Mouse (Mus musculus): ENCODE results near the gene Rngtt.
"Not testable (repeated sequence)": the region's sequence is repeated elsewhere in the genome, so short reads cannot be mapped to it uniquely, and the experiment has no call there.

Rngtt gene

DNA sequence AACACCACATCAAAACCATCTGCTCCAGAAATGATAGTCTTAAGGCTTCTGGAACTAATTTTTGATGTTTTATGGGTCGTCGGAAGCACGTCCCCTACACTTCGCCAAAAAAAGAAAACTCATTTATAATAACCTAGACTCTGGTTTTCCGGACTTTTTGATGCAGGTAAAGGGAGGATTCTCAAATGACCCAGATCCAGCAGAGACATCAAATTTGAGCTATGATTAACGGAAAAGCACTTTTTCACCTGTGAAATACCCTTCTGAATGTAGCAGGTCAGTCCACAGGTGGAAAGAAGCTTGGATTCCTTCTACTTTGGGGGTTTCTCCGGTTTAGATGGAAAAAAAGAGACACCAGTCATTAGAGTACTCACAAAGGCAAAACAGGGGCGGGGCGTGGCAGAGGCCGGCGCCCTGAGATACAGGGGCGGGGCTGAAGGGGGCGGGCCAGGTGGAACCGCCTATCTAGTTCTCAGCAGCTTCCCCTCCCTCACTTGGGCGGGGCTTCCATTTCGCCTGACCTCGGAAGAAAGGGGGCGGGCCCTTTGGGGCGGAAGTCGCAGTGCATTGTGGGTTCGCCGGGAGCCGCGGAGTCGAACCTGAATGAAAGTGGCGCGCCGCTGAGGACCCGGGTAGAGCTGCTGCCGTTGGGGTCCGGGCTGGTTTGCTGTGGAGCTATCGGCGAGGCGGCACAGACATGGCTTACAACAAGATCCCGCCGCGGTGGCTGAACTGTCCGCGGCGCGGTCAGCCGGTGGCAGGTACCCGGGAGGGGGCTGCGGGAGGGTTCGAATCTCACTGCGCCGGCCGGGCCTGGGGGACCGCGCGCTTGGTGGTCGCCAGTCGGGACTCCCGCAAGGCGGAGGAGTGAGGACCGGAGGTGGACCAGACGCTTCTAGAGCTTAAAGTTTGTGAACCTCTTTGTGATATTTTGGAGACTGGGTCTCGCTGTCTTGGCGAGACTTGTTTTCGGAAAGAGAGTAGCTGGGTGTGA, at the start of gene Rngtt:
TSS of gene Rngtt (plus strand) at position 548 of the 994 bp plus-strand sequence.
- DNase-seq: peak; percentile 99

DNA sequence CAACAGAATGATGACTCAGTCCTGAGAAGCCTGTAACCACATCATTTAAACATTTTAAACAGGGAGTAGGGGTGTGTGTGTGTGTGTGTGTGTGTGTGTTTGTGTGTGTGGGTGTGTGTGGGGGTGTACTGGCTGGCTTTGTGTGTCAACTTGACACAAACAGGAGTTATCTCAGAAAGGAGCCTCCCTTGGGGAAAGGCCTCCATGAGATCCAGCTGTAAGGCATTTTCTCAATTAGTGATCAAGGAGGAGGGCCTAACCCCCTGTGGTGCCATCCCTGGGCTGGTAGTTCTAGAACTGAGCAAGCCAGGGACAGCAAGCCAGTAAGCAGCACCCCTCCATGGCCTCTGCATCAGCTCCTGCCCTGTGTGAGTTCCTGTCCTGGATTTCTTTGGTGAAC, 49.8 kb upstream of the Rngtt start:
- DNase-seq: no peak

DNA sequence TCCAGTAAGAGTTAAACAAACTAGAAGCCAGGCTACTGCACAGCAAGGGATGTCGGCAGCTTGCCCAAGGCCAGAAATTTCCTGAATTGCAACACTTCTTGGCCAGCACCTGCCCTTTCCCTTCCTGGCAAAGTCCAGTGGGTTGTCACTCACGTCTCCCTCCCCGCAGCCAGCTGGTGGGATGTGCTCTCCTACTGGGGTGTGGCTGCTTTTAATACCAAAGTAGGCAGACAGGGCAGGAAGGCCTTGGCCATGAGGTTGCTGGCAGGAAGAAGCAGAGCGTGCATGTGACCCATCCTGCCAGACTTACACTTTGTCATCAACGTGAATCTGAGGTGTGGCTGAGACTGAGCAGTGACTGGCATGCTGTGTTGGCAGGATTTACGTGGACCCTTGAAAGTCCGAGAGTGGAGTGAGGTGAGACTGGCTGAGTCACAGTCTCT, 48.8 kb upstream of the Rngtt start:
- no peak for DNase-seq

DNA sequence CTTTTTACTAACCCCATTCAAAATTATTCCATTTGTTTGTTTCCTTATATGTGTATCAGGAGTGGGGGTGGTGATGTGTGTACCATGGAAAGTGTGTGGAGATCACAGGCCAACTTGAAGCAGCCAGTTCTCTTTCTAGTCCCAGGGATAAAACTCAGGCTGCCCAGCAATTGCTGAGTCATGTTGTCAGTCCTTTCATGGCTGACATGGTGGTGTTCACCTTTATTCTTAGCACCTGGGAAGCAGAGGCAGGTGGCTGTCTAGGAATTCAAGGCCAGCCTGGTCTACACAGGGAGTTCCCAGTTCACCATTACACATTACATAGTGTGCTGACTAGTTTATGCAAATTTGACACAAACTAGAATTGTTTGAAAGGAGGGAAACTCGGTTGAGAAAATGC, 47.2 kb upstream of the Rngtt start:
- DNase-seq: no peak

DNA sequence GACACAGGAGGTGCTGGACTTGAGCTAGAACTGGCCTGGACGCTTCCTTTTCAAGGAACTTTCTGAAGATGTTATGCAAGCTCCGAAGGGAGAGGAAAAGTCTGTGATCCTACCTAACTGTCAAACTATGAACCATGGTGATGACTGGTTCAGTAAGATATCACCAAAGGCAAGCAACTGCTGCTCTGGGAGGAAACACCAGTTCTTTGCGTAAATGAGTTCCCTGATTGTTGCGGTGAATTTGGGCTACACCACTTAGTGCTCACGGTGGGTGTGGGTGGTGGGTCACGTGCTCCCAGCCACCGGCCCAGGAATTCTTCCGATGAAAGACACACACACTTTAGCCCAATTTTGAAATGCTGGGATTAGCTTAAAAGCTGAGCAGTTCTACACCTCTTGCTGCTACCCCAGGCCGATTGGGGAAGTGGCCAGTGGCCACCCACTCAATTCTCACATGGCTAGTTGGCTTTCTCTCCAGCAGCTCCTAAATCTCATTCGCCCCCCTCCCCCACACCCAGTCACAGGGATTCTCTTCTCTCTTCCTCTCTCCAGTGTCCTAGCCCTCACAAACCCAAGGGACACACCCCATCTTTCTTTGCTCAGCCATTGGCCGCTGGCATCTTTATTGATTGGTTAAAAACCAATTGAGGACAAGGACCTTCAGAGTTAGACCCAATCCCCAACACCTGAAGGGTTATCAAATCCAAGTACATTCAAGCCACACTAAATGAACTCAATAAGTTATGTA, 45.0 kb upstream of the Rngtt start:
- no peak for DNase-seq

DNA sequence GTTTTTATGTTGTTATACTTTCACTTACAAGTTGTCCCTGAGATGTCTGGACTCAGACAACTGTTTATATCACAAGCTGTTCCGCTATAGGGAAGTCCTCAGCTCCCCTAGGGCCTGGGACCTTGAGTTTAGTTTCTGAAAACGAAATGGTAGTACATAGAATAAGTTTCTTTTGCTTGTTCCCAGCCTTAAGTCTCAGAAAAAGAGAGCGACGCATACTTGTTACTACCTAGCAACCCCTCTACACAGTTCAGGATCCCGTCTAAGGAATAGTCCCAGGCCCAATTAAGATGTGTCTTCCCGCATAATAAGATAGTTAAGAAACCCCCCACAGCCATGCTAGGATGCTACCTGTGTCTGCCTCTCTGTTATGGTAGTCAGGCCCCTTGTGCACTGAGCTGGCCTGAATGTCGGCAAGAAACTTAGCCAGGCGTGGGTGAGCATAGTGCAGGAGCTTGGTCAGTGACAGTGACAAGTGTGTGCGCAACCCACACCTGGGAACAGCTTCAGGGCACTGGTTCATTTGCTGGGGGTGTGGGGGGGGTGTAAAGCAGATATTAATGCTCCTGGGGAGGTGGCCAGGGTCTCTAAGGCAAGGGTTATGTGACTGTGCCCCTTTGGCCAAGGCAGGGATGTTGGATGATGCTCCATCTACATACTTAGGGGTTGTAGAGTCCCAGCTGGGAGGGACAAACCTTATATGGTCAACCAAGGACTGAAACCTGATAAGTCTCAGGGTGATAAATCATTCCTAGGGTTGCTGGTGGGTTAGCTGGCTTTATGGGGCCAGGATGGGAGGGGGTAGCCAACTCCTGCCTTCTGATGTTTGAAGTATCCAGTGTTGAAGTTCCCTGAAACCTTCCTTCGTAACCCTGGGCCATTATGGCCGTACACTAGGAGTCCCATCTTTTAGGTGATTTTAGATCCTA, 39.5 kb upstream of the Rngtt start:
- DNase-seq: no peak

DNA sequence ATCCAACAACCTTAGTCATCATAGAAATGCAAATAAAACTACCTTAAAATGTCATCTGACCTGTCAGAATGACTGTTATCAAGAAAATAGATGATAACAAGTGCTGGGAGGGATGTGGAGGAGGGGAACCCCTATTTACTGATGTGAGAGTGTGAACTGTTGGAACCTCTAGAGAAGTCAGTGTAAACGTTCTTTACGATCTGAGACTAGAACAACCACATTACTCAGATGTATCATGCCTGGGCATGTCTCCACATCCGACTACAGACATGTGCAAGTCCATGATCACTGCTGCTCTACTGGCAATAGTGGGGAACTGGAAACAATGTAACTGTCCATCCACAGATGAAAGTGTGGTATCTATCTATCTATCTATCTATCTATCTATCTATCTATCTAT, 36.7 kb upstream of the Rngtt start:
- DNase-seq: no peak

DNA sequence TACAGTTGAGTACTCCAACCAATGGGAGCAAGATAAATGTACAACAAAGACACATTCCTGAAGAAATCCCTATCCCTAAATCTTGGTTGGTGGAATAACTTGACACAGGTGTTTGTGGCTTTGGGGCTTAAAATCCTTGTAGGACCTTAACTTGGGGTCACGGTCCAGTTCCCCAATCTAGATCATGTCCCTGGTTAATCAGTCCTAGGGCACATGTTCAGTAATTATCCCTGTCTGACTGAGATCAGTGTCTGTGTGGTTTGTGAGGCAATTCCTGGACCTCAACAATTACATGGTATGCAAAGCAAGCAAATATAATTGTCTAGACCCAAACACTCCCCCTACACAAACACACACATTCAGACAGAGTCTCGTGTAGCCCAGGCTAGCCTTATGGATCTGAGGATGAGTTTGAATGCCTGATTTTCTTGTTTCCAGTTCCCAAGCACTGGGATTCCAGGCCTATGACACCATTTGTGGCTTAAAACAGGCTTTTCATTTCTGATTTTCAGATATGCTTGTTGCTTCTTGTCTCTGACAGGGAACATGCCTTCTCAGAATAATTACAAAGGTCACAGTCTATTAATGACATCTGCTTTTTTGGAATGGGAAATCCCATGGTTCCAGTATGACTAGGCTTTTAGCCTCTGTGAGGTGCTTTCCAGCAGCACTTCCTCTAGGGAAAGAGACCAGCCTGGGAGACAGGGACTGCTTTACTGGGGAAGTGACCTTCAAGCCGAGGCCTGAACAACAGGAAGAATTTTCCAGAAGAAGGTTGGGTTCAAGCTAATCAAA, 28.0 kb upstream of the Rngtt start:
- DNase-seq: no peak

DNA sequence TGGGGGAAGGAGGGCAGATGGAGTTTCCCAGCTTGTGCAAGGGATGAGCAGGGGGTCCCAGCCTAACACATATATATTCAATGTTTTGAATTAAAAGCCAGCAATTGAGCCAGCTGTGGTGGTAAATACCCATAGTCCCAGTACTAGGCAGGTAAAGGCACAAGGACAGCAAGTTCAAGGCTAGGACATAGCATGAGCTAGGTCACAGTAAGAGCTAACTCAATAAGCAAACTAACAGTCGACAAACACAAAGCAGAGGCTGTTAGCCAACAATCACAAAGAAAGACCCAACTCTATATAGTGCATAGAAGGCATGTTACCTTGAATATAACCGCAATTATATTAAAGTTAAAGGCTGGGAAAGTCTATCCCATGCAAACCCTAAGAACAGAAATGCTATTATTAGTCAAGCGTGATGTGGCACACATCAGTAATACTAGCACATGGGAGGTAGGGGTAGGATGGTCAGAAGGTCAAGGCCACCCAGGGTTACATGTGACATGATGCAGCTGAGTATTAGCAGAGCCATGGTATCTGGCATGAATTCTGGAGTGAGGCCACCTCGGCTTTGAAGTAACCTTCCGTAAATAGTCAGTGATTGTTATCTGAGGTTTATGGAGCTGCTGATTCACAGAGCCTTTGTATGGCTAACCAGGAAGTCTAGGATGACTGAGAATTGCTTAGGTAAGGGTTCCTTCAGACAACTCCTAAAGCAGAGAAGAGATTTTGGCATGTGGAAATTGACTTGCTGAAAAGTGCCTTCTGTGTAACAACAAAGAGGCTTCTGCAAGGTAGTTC, 25.8 kb upstream of the Rngtt start:
- DNase-seq: no peak

DNA sequence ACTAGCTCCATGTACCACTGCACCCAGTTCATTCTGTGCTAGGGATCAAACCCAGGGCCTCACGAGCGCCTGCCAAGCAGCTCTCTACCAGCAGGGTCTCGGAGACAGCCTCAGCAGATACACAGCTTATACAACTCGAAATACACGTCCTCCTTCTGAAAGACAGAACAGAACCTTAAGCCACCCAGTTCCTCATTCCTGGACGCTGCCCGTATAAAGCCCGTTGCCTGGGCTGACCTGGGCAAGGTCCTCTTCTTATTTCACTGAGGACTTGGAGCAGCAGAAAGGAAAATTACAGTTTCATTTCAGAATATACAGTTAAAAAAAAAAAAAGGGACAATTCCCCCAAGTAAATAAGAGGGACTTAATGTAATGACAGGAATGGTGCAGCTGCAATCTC, 24.7 kb upstream of the Rngtt start:
- no peak for DNase-seq

DNA sequence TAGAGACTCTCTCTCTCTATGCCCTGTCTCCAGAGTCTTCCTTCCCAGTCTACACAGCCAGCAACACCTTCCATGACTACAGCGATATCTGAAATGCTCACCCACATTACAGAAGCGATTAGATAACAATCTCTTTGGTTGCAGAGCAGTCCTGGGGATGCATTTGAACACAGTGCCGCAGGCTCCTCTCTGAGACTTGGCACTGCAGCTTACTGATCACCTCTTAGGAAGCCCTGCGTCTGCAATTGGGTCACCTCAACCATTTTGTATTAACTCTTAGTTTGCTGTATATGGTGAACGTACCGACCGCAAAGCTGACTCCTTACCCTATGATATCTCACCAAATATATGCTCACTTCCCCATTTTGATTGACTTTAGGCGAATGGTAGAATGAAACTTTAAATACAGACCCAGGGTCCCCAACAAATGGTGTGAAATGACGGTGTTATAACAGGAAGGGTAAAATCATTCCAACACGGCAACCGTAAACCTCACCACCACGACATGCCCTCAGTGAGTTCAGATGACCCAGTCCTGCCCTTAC, 20.9 kb upstream of the Rngtt start:
- DNase-seq: no peak

DNA sequence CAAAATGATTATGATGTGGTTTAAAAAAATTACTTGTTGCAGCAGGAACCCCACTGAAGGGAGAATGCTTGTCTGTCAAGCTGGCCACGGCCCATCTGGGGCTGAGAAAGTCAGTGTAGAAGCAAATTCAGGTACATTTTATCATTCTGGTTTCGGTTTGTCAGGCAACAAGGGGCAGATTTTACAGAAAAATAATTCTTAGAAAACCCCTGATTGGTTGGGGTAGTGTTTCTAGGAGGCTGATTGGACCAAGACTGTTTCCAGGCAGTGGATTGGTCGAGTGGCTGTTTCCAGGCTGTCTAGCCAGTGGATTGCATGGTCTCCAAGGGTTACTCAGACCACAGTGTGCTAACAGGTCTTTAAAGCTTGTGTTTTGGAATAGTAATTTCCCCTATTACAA, 20.1 kb upstream of the Rngtt start, which contains the start of gene Pnrc1:
TSS of gene Pnrc1 (minus strand) at position 162 of the 400 bp plus-strand sequence.
- DNase-seq: no peak

DNA sequence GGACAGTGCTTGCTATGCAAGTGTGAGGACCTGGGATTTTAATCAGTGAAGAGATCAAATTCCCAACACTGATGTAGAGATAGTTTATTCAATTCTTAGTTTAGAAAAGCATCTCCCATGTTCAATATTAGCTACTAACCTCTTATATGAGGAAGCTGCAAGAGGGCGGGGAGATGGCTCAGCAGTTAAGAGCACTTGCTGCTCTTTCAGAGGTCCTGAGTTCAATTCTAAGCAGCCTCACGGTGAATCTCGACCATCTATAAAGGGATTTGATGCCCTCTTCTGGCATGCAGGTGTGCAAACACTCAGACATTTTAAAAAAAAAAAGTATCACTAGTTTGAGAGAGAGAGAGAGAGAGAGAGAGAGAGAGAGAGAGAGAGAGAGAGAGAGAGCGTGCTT, 19.2 kb upstream of the Rngtt start:
- no peak for DNase-seq

DNA sequence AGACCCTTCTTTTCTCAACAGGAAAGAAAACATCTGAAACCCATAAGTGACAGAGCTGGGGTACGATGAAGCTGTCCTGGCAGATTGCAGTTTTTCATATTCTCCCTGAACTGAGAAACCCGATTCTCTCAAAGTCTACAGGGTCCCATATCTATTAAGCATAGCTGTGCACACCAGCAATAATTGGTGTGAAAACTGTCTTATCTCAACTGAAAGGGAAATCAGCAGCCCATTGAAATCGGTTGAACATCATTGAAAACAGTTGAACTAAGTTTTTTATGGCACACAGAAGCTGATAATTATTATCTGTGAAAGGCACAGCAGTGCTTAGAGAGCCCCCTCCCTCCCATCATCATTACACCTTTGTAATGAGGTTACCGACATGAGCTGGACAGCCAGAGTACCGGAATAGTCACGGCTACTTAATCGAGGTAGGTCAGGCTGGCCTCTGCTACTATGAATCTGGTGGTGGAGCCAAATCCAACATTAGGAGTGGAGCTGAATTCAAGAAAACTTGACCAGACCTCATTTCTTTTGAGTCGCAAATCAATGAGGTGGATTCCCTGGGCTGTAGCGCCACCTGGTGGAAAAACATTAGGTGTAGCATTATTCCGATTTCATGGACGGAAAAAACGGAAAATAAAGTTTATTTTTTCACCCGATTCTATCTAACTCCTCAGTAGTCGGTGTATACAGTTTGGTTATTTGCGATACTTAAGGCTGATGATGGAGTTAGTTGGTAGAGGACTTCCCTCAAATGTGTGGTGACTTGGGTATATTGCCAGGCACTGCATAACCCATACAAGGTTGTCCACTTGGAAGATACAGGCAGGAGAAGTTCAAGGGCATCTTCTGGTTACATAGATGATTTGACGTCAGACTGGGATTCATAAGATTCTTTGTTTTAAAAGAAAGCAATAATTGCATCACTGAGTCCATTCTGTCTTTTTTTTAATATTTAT, 17.4 kb upstream of the Rngtt start:
- DNase-seq: peak; percentile 59 to 72

DNA sequence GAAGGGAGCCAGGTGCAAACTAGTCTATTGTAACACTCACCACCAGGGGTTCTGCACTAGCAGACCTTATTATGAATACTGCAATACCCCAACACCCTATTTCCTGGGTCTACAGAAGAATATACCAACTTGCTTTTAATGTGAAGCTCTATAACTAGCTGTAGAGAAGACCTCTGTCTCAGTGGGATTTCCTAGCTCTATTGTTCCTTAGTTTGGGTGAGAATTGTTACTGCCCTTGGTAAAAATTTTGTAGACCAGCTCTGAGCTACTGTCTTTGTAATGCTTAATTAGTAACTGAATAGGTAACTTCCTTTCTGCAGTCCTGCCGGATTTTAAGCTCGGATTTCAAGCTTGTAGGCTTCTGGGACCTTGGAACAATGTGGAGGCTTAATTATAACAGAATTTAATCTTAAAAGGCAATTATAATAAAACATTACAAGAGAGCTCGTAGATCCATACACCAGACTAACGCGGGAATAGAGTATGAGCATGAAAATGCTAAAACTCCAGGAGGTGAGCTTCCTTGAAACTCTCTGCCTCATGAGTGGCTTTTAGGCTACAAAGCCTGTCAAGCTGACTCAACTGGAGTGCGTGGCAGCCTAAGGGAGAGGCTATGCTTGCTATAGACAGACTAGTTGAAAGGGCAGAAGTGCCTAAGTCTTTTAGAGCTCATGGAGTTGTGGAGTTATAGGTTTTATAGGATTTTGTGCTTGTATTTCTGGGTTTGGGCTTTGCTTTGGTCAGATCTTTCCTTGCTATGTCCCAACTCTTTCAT, 9.0 kb upstream of the Rngtt start:
- not testable (repeated sequence) for DNase-seq

DNA sequence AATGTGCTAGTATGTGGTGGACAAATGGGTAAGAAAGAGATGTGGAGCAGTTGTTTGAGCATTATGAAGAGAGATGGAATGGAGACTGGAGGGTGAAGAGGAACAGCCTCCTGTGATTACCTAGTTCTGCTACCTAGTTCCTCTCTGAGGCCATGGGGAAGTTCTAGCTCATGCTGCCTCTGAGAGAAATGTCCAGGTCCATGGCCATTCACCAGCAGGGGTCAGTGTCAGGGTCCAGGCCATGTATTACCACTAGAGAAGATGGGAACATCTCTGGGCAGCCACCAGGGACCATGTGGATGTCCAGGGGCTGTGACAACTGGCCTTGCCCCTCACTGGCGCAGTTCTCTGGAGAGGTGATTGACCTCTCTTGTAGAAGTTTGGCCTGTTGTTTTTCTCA, 7.1 kb upstream of the Rngtt start:
- no peak for DNase-seq

DNA sequence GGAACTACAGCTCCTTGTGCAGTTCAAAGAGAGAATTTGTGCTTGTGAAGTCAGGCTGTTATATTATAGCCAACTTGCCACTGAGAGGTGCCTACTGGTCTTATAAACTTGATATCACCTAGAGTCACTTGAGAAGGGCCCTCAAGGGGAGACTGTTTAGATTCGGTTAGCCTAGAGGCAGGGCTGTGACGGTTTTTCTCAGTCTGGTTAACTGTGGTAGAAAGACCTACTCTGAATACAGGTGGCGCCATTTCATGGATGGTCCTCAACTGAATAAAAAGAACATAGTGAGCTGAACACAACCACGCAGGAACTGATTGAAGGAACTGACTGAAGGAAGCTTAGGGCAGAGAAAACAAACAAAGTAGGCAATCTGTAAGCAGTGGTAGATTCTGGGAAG, 3.0 kb upstream of the Rngtt start:
- no peak for DNase-seq

DNA sequence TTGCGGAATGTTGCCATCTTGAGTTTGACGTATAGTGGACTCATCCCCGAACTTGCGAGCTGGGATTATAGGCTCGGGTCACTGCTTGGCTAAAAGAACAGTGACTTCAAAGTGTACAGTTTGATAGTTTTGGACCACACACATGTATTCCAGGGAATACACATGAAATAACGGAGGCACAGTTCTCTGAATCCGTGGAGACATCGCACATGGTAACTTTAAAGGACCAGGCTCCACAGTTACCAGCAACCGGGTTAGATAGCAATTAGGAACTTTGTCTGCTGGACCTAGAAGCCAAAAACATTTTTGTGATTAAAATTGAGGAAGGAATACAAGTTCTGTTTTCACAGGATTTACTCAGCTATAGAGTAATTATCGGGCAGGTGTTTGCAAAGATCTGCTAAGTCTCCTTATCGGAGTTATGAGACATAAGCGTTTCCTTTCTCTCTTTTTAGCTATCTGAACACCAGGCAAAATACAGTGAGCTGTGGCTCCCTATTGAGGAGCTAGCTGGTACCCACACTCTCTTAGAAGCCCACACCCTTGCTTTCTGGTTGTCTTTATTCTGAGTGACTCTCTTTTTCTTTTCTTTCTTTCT, 828 bp downstream of the Rngtt start:
- DNase-seq: no peak
